Mouse (Mus musculus) left cerebral cortex, adult 11 months (tissue): ENCODE results near the gene Apeh.
A peak's percentile ranks its signal among the peaks of the same experiment; 100 is the strongest.

ENCODE experiments used
- DNase-seq: peaks from one replicate; pipeline ENCODE4 v3.0.0; 2022; ENCODE audit warnings: low spot score

Apeh gene

GRCm38 (mm10) chr9:108073141-108073930 lies 21.1 kb downstream of the Apeh start:
- no peak for DNase-seq

- DNase-seq, result no peak
Measured at GRCm38 (mm10) chr9:108072481-108072924, 21.9 kb downstream of the Apeh start.

GRCm38 (mm10) chr9:108071801-108072200 lies 22.6 kb downstream of the Apeh start:
- DNase-seq, result no peak

DNA sequence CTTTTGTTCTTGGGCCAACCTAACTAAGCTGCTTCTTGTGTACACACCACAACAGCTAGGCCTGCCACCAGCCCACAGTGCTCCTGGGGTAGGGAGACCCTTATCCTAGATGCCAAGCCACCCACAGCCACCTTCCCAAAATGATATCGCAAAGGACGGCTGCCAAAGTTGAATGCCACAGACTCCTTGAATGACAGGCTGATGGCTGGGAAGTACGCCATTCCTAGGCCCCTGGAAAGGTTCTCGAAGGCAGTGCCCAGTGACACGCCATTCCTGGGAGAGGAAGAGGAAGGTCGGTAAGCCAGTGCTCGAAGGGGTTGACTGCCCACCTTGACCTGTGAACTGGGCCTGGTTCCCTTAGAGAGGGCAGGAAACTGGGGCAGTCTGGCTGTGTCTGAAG lies 24.9 kb downstream of the Apeh start:
- DNase-seq, result no peak

- no peak for DNase-seq
Measured at GRCm38 (mm10) chr9:108069007-108069406, 25.4 kb downstream of the Apeh start.

GRCm38 (mm10) chr9:108067900-108068299 lies 26.5 kb downstream of the Apeh start:
- DNase-seq, result peak; percentile 61

DNA sequence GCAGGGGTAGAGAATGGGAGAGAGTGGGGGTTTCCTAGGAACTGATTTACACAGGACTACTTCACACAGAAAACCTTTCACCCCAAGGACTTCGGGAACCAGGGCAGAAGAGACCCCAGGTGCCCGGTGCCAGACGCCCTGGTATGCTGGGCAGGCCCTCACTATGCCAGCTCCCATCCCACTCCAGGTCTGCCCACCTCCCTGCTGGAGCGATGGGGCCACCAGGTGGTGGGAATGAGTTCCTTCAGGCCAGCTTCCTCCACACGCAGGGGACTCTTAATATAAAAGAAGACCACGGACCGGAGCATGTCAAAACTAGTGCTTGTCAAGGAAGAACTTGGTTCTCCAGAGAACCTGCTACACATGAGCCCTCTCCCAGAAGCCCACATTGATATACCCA lies 27.2 kb downstream of the Apeh start:
- no peak for DNase-seq

- DNase-seq, result no peak
Measured at GRCm38 (mm10) chr9:108065491-108066011, 28.9 kb downstream of the Apeh start.

DNA sequence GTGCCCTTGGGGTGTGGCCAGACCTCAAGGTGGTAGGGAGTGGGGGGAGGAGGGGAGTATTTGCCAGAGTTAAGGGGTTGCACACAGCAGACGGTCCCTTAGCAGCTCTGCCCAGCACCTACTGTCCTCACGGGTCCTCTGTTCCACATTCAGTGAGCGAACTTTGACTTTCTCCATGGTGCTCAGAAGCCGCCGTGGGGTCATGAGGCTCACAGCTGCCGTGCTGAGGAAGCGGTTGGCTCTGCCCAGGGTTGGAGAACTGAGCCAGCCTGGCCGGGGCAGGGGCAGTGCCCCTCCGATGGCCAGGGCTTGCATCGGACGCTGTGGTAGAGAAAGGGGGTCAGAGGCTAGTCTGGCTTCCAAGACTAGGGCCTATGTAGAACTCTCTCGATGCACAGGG lies 31.0 kb downstream of the Apeh start:
- no peak for DNase-seq

DNA sequence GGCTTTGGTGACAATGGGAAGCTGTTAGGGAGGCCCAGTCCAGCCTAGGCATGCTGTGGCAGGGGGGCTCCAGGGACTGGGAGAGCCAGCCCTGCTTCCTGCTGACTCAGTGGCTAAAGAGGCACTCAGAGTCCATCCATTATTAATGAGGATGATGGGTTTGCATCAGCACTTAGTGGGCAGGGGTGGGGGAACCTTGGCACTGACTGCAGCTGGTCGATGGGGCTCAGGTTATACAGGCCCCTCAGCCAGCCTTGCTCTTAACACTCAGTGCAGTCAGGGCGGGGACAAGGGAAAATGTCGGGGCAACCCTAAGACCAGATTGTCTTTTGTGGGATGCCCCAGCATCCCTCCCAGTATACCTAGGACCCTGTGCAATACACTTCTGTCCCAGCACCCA lies 32.3 kb downstream of the Apeh start:
- DNase-seq, result no peak

- DNase-seq, result no peak
Measured at GRCm38 (mm10) chr9:108058291-108058690, 36.1 kb downstream of the Apeh start.

- no peak for DNase-seq
Measured at GRCm38 (mm10) chr9:108057262-108057562, 37.2 kb downstream of the Apeh start.

DNA sequence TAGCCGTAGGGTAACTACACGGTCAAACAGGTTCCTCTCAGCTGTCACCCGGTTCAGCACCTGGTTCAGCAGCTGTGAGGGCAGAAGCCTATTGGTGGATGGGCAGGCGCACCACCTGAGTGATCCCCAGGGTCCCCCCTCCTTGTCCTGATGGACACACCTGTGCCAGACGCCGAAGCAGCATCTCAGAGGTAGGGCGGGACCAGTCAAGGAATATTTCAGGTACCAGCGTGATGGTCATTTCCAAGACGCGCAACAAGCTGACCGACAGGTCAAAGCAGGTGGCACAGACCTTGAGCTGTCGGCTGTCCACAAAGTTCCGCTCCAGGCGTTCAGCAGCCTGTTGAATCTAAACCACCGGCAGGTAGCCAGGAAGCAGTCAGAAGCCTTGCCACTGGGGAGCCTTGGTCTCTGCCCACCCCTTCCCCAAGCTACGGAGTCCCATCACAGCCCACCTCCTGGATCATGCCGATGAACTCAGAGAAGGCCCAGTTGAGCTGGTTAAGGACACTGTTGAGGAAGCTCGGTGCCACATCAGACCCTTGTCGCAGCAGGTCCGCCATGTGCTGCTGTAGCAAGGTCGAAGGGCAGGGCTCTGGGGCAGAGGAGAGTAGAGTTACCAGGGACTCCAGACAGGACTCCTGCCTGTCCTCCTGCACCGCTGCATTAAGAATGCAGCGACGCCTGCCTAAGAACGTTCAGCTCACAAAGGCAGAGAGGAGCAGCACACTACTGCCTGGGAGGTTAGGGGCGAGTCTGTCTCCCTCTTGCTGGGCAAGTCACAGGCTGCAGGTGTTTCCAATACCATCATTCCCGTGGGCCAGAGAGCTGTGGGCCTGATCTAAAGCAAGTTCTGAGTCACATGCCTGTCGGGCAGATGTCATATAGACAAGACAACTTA lies 37.8 kb downstream of the Apeh start:
- no peak for DNase-seq

- no peak for DNase-seq
Measured at GRCm38 (mm10) chr9:108055661-108056237, 38.7 kb downstream of the Apeh start.

DNA sequence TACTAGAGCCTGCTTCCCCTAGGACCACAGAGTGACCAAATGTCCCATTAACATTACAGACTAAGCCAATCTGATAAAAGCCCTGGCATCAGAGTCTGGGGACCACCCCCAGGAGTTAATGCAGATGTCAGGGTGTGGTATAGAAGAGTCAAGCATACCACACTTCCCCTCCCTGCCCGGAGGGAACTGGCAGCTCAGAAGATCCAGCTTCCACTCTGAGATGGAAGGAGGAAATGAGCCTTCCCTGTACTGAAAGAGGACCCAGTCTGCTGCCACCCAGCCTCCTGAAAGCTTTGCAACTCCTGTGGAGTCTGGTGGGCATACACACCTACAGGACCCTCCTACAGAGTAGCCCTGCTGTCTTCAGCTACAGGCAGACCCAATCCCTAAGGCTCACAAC lies 39.3 kb downstream of the Apeh start:
- DNase-seq, result no peak

GRCm38 (mm10) chr9:108054331-108055040 lies 39.9 kb downstream of the Apeh start:
- no peak for DNase-seq

DNA sequence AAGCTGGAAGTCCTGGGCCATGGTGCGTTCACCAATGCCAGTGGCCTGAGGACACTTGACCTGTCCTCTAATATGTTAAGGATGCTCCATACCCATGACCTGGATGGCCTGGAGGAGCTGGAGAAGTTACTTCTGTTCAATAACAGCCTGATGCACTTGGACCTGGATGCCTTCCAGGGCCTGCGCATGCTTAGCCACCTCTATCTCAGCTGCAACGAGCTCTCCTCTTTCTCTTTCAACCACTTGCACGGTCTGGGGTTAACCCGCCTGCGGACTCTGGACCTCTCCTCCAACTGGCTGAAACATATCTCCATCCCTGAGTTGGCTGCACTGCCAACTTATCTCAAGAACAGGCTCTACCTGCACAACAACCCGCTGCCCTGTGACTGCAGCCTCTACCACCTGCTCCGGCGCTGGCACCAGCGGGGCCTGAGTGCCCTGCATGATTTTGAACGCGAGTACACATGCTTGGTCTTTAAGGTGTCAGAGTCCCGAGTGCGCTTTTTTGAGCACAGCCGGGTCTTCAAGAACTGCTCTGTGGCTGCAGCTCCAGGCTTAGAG lies 40.7 kb downstream of the Apeh start:
- no peak for DNase-seq

GRCm38 (mm10) chr9:108052885-108053664 lies 41.3 kb downstream of the Apeh start, which contains the start of gene Amigo3:
Gene Amigo3 (plus strand): TSS chr9:108053159.
- DNase-seq, result peak; percentile 94

GRCm38 (mm10) chr9:108052411-108052810 lies 42.0 kb downstream of the Apeh start:
- DNase-seq, result no peak

DNA sequence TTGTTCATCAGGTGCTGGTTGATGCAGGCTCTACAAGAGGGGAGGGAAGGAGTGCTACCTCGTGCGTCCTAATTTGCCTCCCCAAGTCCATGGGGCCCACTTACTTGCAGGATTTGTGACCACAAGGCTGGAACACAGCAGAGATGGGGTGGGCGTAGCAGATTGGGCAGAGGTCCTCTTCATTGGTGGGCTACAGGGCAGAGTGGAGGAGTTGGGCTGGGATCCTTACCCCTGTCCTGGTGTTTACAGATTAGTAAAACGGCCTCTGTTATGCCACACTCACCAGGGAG lies 42.5 kb downstream of the Apeh start:
- DNase-seq, result no peak
